Comparison of ENCODE assay signal across 8 mouse cellular contexts in genomic region chrX:97072369-97072768, GRCm38 (mm10). TPM values are rescaled to one million over a fixed set of nuclear protein-coding genes. Genes with fewer than 3 reads are reported as not detected.
A peak's percentile ranks its signal among the peaks of the same experiment; 100 is the strongest.
DNase-seq lines count a peak whose midpoint lies in the region; ATAC-seq and TF ChIP-seq lines count a peak whose summit lies in the region.

Gene Pgr15l (plus strand): TSS chrX:97072596.

- no peak within 1 kb of the TSS for H3K9ac ChIP-seq in kidney, embryonic 15.5 days
- H3K9ac ChIP-seq in embryonic facial prominence, embryonic 13.5 days = no peak within 1 kb of the TSS
- no peak within 1 kb of the TSS for H3K9ac ChIP-seq in stomach, postnatal 0 days (ENCODE audit: low read length)

- no peak for TF ChIP-seq EP300 in stomach, postnatal 0 days (optimal IDR thresholded peaks at IDR 0.05)

- H3K4me1 ChIP-seq in kidney, embryonic 15.5 days = no peaks in the 10 kb centered on the region
- H3K4me1 ChIP-seq in embryonic facial prominence, embryonic 13.5 days = no peaks in the 10 kb centered on the region
- no peaks in the 10 kb centered on the region for H3K4me1 ChIP-seq in limb, embryonic 10.5 days
- H3K4me1 ChIP-seq in stomach, postnatal 0 days (replicated peaks; ENCODE audit: control insufficient read depth, insufficient read depth) = no peaks in the 10 kb centered on the region

- no peaks in the 10 kb centered on the region for H3K36me3 ChIP-seq in kidney, embryonic 15.5 days
- H3K36me3 ChIP-seq in embryonic facial prominence, embryonic 13.5 days = no peaks in the 10 kb centered on the region
- H3K36me3 ChIP-seq in limb, embryonic 10.5 days = no peaks in the 10 kb centered on the region
- H3K36me3 ChIP-seq in stomach, postnatal 0 days (ENCODE audit: control insufficient read depth, insufficient read depth, low read length) = no peaks in the 10 kb centered on the region

- H3K4me2 ChIP-seq in kidney, embryonic 15.5 days = peak within 1 kb of the TSS; percentile 40
- H3K4me2 ChIP-seq in embryonic facial prominence, embryonic 13.5 days = peak within 1 kb of the TSS; percentile 47
- no peak within 1 kb of the TSS for H3K4me2 ChIP-seq in stomach, postnatal 0 days (replicated peaks; ENCODE audit: low read depth)

- intact Hi-C loops in left cerebral cortex, postnatal 14 days (cut with DNase I) = no loop called here

- TF ChIP-seq CTCF in stomach, postnatal 0 days (IDR thresholded peaks at IDR 0.05; ENCODE audit: low read depth) = no peak

- H3K9me3 ChIP-seq in kidney, embryonic 15.5 days (replicated peaks) = no peaks in the 10 kb centered on the region
- no peaks in the 10 kb centered on the region for H3K9me3 ChIP-seq in embryonic facial prominence, embryonic 13.5 days
- no peaks in the 10 kb centered on the region for H3K9me3 ChIP-seq in limb, embryonic 10.5 days (replicated peaks)
- no peaks in the 10 kb centered on the region for H3K9me3 ChIP-seq in stomach, postnatal 0 days (ENCODE audit: control insufficient read depth, low read length)

- peak; percentile 78 for ATAC-seq in kidney, embryonic 15.5 days (replicated peaks; ENCODE audit: low FRiP score)
- ATAC-seq in embryonic facial prominence, embryonic 13.5 days (ENCODE audit: insufficient number of reproducible peaks, insufficient read depth, low FRiP score, low TSS enrichment, low read depth) = no peak
- no peak for ATAC-seq in stomach, postnatal 0 days (ENCODE audit: low FRiP score, low TSS enrichment)

- WGBS in kidney, embryonic 15.5 days = 20% methylated on average over 20 of the region's 20 CpGs
- 20% methylated on average over 20 of the region's 20 CpGs for WGBS in embryonic facial prominence, embryonic 13.5 days
- WGBS in limb, embryonic 10.5 days = 16% methylated on average over 20 of the region's 20 CpGs
- WGBS in stomach, postnatal 0 days = 21% methylated on average over 20 of the region's 20 CpGs

- no peak within 1 kb of the TSS for H3K27ac ChIP-seq in kidney, embryonic 15.5 days
- no peak within 1 kb of the TSS for H3K27ac ChIP-seq in embryonic facial prominence, embryonic 13.5 days
- H3K27ac ChIP-seq in limb, embryonic 10.5 days = no peak within 1 kb of the TSS
- H3K27ac ChIP-seq in stomach, postnatal 0 days (replicated peaks) = no peak within 1 kb of the TSS

- DNase-seq in kidney, adult 11 months = no peak
- no peak for DNase-seq in limb, embryonic 10.5 days (ENCODE audit: low spot score)
- peak; percentile 13 for DNase-seq in stomach, postnatal 0 days (ENCODE audit: low spot score)
- no peak for DNase-seq in T-cell, adult 2 months (ENCODE audit: low spot score)
- DNase-seq in lung, postnatal 4 days = no peak
- DNase-seq in left cerebral cortex, postnatal 14 days (ENCODE audit: low spot score in 2 of 2) = no peak

- H3K27me3 ChIP-seq in kidney, embryonic 15.5 days = peaks cover 41% of the 10 kb centered on the region
- H3K27me3 ChIP-seq in embryonic facial prominence, embryonic 13.5 days = peaks cover 39% of the 10 kb centered on the region
- peaks cover 45% of the 10 kb centered on the region for H3K27me3 ChIP-seq in limb, embryonic 10.5 days (ENCODE audit: low read depth, poor library complexity, severe bottlenecking)
- no peaks in the 10 kb centered on the region for H3K27me3 ChIP-seq in stomach, postnatal 0 days (ENCODE audit: control insufficient read depth, insufficient read depth, low read length)

- no peak within 1 kb of the TSS for H3K4me3 ChIP-seq in kidney, embryonic 15.5 days (replicated peaks)
- peak within 1 kb of the TSS; percentile 12; the same call in 1 of the 2 replicates for H3K4me3 ChIP-seq in embryonic facial prominence, embryonic 13.5 days
- H3K4me3 ChIP-seq in limb, embryonic 10.5 days = peak within 1 kb of the TSS; percentile 22
- H3K4me3 ChIP-seq in stomach, postnatal 0 days (ENCODE audit: low read depth, low read length) = no peak within 1 kb of the TSS

RNA-seq across cellular contexts. Expression of gene Pgr15l, which starts in this region (rescaled TPM):
- polyA plus RNA-seq in kidney, embryonic 15.5 days (2015; fragmentation: Nextera tagmentation; extraction: Ambion mirVana) = not detected in 2 replicates
- not detected in 2 replicates for polyA plus RNA-seq in embryonic facial prominence, embryonic 13.5 days (2015; fragmentation: Nextera tagmentation; extraction: Ambion mirVana)
- polyA plus RNA-seq in limb, embryonic 10.5 days (2016; fragmentation: Nextera tagmentation; extraction: Ambion mirVana) = not detected in 2 replicates
- 0.01 TPM in 1 of 2 replicates, not detected in the other for polyA plus RNA-seq in stomach, postnatal 0 days (2015; fragmentation: Nextera tagmentation; extraction: Ambion mirVana)
- total RNA-seq in left cerebral cortex, postnatal 14 days (2021) = under 1 TPM; 0.11 to 0.51 TPM

Comparison
In these comparisons a context has a peak if more than half of its experiments do, and no peak if none do; other contexts are left out.
1. Peak in ATAC-seq and H3K4me2 ChIP-seq in kidney, embryonic 15.5 days; RNA of the gene not detected or under 1 TPM.
2. Peak in DNase-seq in stomach, postnatal 0 days; RNA of the gene not detected or under 1 TPM.
3. H3K4me3 ChIP-seq: peak in embryonic facial prominence, embryonic 13.5 days (single experiment) and limb, embryonic 10.5 days (single experiment); none in kidney, embryonic 15.5 days (single experiment) and stomach, postnatal 0 days (single experiment).